Mouse (Mus musculus): ENCODE data around the gene Ocm. TPM values are rescaled to one million over a fixed set of nuclear protein-coding genes. Genes with fewer than 3 reads are reported as not detected.

Gene Ocm
- polyA plus RNA-seq, 1 experiment from 2014 or later, result not detected

GRCm38 (mm10) chr5:143980858-143981257 is 45.6 kb downstream of the Ocm start:
- 31% methylated on average over 9 of the region's 9 CpGs for WGBS
- no peaks in the 10 kb centered on the region for H3K27me3 ChIP-seq (replicated peaks)
- no peak overlapping the region for H3K9ac ChIP-seq
- H3K4me3 ChIP-seq, result no peak overlapping the region
- peaks cover 5% of the 10 kb centered on the region; the same call in 1 of the 2 replicates for H3K4me1 ChIP-seq
- ATAC-seq (ENCODE audit: extremely low read depth, insufficient number of reproducible peaks, low FRiP score, low TSS enrichment), result no peak; the same call in 1 of the 2 replicates
- no peak overlapping the region for H3K4me2 ChIP-seq
- H3K27ac ChIP-seq (replicated peaks), result no peak overlapping the region
- H3K36me3 ChIP-seq, result peaks cover 21% of the 10 kb centered on the region
- H3K9me3 ChIP-seq, result no peaks in the 10 kb centered on the region

- no peak for ATAC-seq (ENCODE audit: extremely low read depth, insufficient number of reproducible peaks, low FRiP score, low TSS enrichment)
- H3K4me2 ChIP-seq, result no peak overlapping the region
- no peaks in the 10 kb centered on the region for H3K36me3 ChIP-seq
- H3K4me1 ChIP-seq, result peaks cover 5% of the 10 kb centered on the region; the same call in 1 of the 2 replicates
- no peak overlapping the region for H3K9ac ChIP-seq
- H3K27ac ChIP-seq (replicated peaks), result no peak overlapping the region
- H3K4me3 ChIP-seq, result no peak overlapping the region
- H3K27me3 ChIP-seq (replicated peaks), result no peaks in the 10 kb centered on the region
- H3K9me3 ChIP-seq, result no peaks in the 10 kb centered on the region
- 54% methylated on average over 16 of the region's 16 CpGs for WGBS
Observed at GRCm38 (mm10) chr5:143976726-143977431, 49.6 kb downstream of the Ocm start.

DNA sequence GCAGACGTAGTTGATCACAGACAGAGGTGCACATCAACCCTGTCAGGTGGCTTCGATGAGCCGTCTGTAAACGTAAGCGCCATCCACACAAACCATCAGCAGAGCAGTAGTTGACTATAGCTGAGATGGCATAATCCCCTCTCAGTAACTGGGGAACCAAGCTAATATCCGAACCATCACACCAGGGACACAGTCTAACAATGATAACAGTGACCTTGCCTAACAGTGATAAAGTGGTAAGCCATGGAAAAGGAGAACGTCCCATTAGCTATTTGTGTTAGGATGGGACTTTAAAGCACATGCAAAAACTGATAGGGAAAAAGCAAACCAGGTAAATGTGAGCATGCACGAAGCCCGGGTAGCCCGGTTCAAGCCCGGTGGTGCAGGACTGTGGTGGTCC is 50.2 kb downstream of the Ocm start:
- 74% methylated on average over 11 of the region's 11 CpGs for WGBS
- ATAC-seq (ENCODE audit: extremely low read depth, insufficient number of reproducible peaks, low FRiP score, low TSS enrichment), result no peak
- Histone ChIP-seq H3K36me3 (no peaks in the 10 kb centered on the region), H3K9me3 (no peaks in the 10 kb centered on the region), H3K4me1 (peaks cover 5% of the 10 kb centered on the region; the same call in 1 of the 2 replicates), H3K27ac (replicated peaks) (no peak overlapping the region), H3K4me3 (no peak overlapping the region), H3K9ac (no peak overlapping the region), H3K4me2 (no peak overlapping the region), H3K27me3 (replicated peaks) (no peaks in the 10 kb centered on the region)

- H3K27me3 ChIP-seq (replicated peaks), result no peaks in the 10 kb centered on the region
- H3K9ac ChIP-seq, result no peak overlapping the region
- H3K27ac ChIP-seq (replicated peaks), result no peak overlapping the region
- no peaks in the 10 kb centered on the region for H3K9me3 ChIP-seq
- H3K4me2 ChIP-seq, result no peak overlapping the region
- ATAC-seq (ENCODE audit: extremely low read depth, insufficient number of reproducible peaks, low FRiP score, low TSS enrichment), result no peak
- H3K4me1 ChIP-seq, result no peaks in the 10 kb centered on the region
- no peaks in the 10 kb centered on the region for H3K36me3 ChIP-seq
- H3K4me3 ChIP-seq, result no peak overlapping the region
- WGBS, result 47% methylated on average over 2 of the region's 2 CpGs
Observed at GRCm38 (mm10) chr5:143975631-143975933, 50.9 kb downstream of the Ocm start.

DNA sequence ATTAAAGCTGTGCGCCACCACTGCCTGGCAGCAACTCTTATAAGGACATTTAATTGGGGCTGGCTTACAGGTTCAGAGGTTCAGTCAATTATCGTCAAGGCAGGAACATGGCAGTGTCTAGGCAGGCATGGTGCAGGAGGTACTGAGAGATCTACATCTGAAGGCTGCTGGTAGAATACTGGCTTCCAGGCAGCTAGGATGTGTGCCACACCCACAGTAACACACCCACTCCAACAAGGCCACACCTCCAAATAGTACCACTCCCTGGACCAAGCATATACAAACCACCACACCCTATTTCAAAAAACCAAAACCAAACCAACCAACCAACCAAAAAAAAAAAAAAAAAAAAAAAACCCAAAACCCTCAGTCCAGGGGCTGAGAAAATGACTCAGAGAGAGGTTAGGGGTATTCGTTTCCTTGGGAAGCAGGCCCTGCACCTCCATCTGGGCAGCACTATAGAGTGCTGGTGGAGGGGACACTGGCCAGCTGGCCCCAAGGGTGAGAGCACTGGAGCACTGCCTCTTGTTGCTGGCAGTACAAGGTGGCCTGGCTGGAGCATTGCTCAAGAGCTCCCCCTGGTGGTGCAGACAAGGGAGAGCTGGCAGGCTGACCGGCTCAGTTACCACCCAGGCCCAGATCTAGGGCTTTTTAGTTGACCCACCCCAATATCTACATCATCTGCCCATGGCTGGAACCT is 51.4 kb downstream of the Ocm start:
- no peak overlapping the region for H3K4me2 ChIP-seq
- H3K9me3 ChIP-seq, result no peaks in the 10 kb centered on the region
- WGBS, result 52% methylated on average over 4 of the region's 4 CpGs
- H3K36me3 ChIP-seq, result no peaks in the 10 kb centered on the region
- H3K27me3 ChIP-seq (replicated peaks), result no peaks in the 10 kb centered on the region
- no peaks in the 10 kb centered on the region for H3K4me1 ChIP-seq
- peak; percentile 37; the same call in 1 of the 2 replicates for ATAC-seq (ENCODE audit: extremely low read depth, insufficient number of reproducible peaks, low FRiP score, low TSS enrichment)
- no peak overlapping the region for H3K4me3 ChIP-seq
- H3K9ac ChIP-seq, result no peak overlapping the region
- H3K27ac ChIP-seq (replicated peaks), result no peak overlapping the region

DNA sequence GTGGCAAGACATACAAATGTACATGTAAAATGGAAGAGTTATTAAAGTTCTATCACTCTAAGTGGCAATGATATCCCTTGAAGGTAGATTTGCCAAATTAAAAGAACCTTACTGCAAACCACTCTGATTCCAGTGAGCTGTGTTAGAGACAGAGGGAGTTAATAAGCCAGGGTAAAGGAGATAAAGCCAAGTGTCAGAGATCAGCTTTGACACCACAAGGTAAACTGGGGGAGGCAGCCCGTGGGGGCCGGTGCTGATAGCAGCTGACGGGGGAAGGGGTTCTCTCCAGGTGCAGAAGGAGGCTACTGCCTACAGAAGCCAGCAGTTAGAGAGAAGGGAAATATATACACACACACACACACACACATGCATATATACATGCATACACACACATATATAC is 53.8 kb downstream of the Ocm start:
- H3K9ac ChIP-seq, result no peak overlapping the region
- no peak overlapping the region for H3K4me3 ChIP-seq
- H3K4me2 ChIP-seq, result no peak overlapping the region
- no peaks in the 10 kb centered on the region for H3K9me3 ChIP-seq
- no peaks in the 10 kb centered on the region for H3K36me3 ChIP-seq
- no peaks in the 10 kb centered on the region for H3K27me3 ChIP-seq (replicated peaks)
- H3K27ac ChIP-seq (replicated peaks), result no peak overlapping the region
- no peak for ATAC-seq (ENCODE audit: extremely low read depth, insufficient number of reproducible peaks, low FRiP score, low TSS enrichment)
- WGBS, result 6% methylated on average over 3 of the region's 3 CpGs
- no peaks in the 10 kb centered on the region for H3K4me1 ChIP-seq

Other genes with a start within 250 kb of the Ocm start
- 26.7 and 26.9 TPM in 2 replicates for gene Eif2ak1, start 208.9 kb downstream of the Ocm start, polyA plus RNA-seq (2015; fragmentation: Nextera tagmentation; extraction: Ambion mirVana)
- 0.08 and 0.21 TPM in 2 replicates for gene Ankrd61, start 129.0 kb downstream of the Ocm start, polyA plus RNA-seq (2015; fragmentation: Nextera tagmentation; extraction: Ambion mirVana)
- 93.9 and 106 TPM in 2 replicates for gene Aimp2, start 116.8 kb downstream of the Ocm start, polyA plus RNA-seq (2015; fragmentation: Nextera tagmentation; extraction: Ambion mirVana)
- 19.6 and 22.9 TPM in 2 replicates for gene Pms2, start 116.7 kb downstream of the Ocm start, polyA plus RNA-seq (2015; fragmentation: Nextera tagmentation; extraction: Ambion mirVana)
- 0.45 and 0.69 TPM in 2 replicates for gene Gm42421, start 98.5 kb downstream of the Ocm start, polyA plus RNA-seq (2015; fragmentation: Nextera tagmentation; extraction: Ambion mirVana)
- gene Rsph10b, start 93.6 kb downstream of the Ocm start, polyA plus RNA-seq (2015; fragmentation: Nextera tagmentation; extraction: Ambion mirVana), result 0.87 and 1.7 TPM in 2 replicates
- 48.1 and 50.9 TPM in 2 replicates for gene Ccz1, start 11.8 kb downstream of the Ocm start, polyA plus RNA-seq (2015; fragmentation: Nextera tagmentation; extraction: Ambion mirVana)
- 3.6 and 4.1 TPM in 2 replicates for gene Lmtk2, start 73.8 kb upstream of the Ocm start, polyA plus RNA-seq (2015; fragmentation: Nextera tagmentation; extraction: Ambion mirVana)
- 0.24 and 0.33 TPM in 2 replicates for gene Bhlha15, start 163.6 kb upstream of the Ocm start, polyA plus RNA-seq (2015; fragmentation: Nextera tagmentation; extraction: Ambion mirVana)
- gene Tecpr1, start 196.9 kb upstream of the Ocm start, polyA plus RNA-seq (2015; fragmentation: Nextera tagmentation; extraction: Ambion mirVana), result 14.7 and 15.3 TPM in 2 replicates
- 126 and 137 TPM in 2 replicates for gene Bri3, start 217.8 kb upstream of the Ocm start, polyA plus RNA-seq (2015; fragmentation: Nextera tagmentation; extraction: Ambion mirVana)